Mouse (Mus musculus) forebrain, embryonic 11.5 days (tissue): ENCODE results near the gene Saa3. TPM values are rescaled to one million over a fixed set of nuclear protein-coding genes. Genes with fewer than 3 reads are reported as not detected.

Experiments used
- polyA plus RNA-seq: library from polyadenylated mRNA; unstranded; fragments of >200 nt; fragmentation: Nextera tagmentation; extraction: Ambion mirVana; gene quantifications from 2 replicates; pipeline ENCODE4 v1.2.1, GENCODE M21; 2014

Gene Saa3
- polyA plus RNA-seq, 1 experiment from 2014 or later, result not detected

Other genes starting within 250 kb of the Saa3 start
- 17.6 and 18.7 TPM in 2 replicates for gene Sergef, start 75.9 kb downstream of the Saa3 start, polyA plus RNA-seq
- gene Tph1, start 43.2 kb downstream of the Saa3 start, polyA plus RNA-seq, result 0.13 and 0.19 TPM in 2 replicates
- gene Saal1, start 5.0 kb downstream of the Saa3 start, polyA plus RNA-seq, result 45.3 and 47.0 TPM in 2 replicates
- gene Saa4, start 16.9 kb upstream of the Saa3 start, polyA plus RNA-seq, result not detected in 2 replicates
- not detected in 2 replicates for gene Saa1, start 27.3 kb upstream of the Saa3 start, polyA plus RNA-seq
- gene Saa2, start 36.1 kb upstream of the Saa3 start, polyA plus RNA-seq, result not detected in 2 replicates
- 18.3 and 23.7 TPM in 2 replicates for gene Hps5, start 80.4 kb upstream of the Saa3 start, polyA plus RNA-seq
- gene Gtf2h1, start 80.4 kb upstream of the Saa3 start, polyA plus RNA-seq, result 53.9 and 56.2 TPM in 2 replicates
- 2,020 and 2,118 TPM in 2 replicates for gene Ldha, start 125.8 kb upstream of the Saa3 start, polyA plus RNA-seq
- 0.13 TPM in 1 of 2 replicates, not detected in the other for gene Ldhc, start 145.5 kb upstream of the Saa3 start, polyA plus RNA-seq
- 311 and 322 TPM in 2 replicates for gene Tsg101, start 204.3 kb upstream of the Saa3 start, polyA plus RNA-seq
- 13.9 and 14.3 TPM in 2 replicates for gene Uevld, start 242.8 kb upstream of the Saa3 start, polyA plus RNA-seq